Mouse (Mus musculus): ENCODE results near the gene Trim17. TPM values are rescaled to one million over a fixed set of nuclear protein-coding genes. Genes with fewer than 3 reads are reported as not detected.

The Trim17 gene
- polyA plus RNA-seq, 1 experiment from 2014 or later = 0.89 TPM

DNA sequence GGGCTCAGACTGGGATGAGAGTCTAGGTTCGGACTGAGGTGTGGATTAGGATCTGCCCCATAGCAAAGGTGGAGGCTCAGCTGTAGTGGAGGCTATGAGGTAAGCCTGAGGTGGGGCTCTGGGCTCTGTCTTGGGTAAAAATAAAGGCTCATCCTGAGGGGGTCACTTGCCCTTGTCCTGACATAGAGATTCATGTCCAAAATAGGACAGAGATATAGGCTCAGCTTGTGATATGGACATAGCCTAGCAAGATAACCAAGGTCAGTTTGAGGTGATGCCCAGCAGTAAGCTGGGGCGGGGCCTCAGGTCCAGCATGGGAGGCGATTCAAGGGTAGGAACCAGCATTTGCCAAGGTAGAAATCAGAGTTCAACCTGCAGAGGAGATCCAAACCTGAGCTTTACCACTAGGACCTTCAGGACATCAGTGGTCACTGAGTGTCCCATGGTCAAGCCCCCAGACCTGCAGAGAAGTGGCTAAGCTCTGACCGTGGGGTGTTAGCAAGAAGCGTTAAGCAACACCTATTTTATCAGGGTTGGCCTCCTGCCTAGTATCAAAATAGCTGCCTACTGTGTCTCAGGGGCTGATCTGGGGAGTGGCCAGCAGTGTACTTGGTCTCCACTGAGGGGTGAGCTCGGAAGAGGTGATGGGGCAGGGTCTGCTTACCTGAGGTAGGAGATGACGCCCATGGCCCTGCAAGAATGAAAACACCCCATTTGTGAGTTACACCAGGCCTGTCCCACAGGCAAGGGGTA, 48.0 kb downstream of the Trim17 start:
- no peak for ATAC-seq (ENCODE audit: low FRiP score)
- H3K27me3 ChIP-seq = peaks cover 7% of the 10 kb centered on the region; the same call in 1 of the 2 replicates
- H3K36me3 ChIP-seq (replicated peaks) = no peaks in the 10 kb centered on the region
- H3K4me3 ChIP-seq (replicated peaks) = no peak overlapping the region
- no peak overlapping the region for H3K27ac ChIP-seq
- WGBS = 83% methylated on average over 7 of the region's 7 CpGs
- no peaks in the 10 kb centered on the region for H3K4me1 ChIP-seq
- no peaks in the 10 kb centered on the region for H3K9me3 ChIP-seq
- no peak overlapping the region for H3K4me2 ChIP-seq
- H3K9ac ChIP-seq = no peak overlapping the region

DNA sequence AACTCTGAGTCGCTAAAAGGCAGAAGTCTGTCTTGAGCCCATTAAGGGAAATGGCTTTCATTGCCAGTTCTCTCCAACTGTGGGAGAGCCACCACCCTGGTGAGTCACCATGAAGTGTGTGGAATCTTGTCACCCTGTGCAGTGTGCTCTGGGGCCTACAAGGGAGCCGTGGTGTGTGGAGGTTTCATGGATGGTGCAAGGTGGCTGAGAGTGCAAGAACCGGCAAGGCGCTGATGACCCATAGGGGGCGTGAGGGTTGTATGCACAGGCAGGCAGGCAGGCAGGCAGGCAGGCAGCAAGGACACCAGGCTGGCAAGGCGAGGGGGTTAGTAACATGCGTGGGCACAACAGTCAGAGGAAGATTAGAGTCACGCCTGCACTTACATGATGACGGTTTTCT, 60.6 kb downstream of the Trim17 start:
- Histone ChIP-seq H3K36me3 (replicated peaks) (no peaks in the 10 kb centered on the region), H3K27ac (no peak overlapping the region), H3K9ac (no peak overlapping the region), H3K27me3 (0 out of 2 replicates have a peak, but pooled peaks cover 4% of the 10 kb centered on the region), H3K4me2 (no peak overlapping the region), H3K4me1 (no peaks in the 10 kb centered on the region), H3K9me3 (no peaks in the 10 kb centered on the region), H3K4me3 (replicated peaks) (no peak overlapping the region)
- no peak for ATAC-seq (ENCODE audit: low FRiP score)
- 40% methylated on average over 9 of the region's 9 CpGs for WGBS

Small RNA genes lying within 50 kb of the gene (microRNA-seq; reads per million reads assigned to microRNA genes)
- not detected for gene Gm44313

Other genes with a start within 250 kb of the Trim17 start
- not detected in 2 replicates for gene Olfr318, start 230.7 kb upstream of the Trim17 start, polyA plus RNA-seq (2016; fragmentation: Nextera tagmentation; extraction: Ambion mirVana)
- gene Olfr317, start 215.5 kb upstream of the Trim17 start, polyA plus RNA-seq (2016; fragmentation: Nextera tagmentation; extraction: Ambion mirVana) = 0.27 TPM in 1 of 2 replicates, not detected in the other
- not detected in 2 replicates for gene Olfr316, start 202.0 kb upstream of the Trim17 start, polyA plus RNA-seq (2016; fragmentation: Nextera tagmentation; extraction: Ambion mirVana)
- gene Olfr315, start 181.5 kb upstream of the Trim17 start, polyA plus RNA-seq (2016; fragmentation: Nextera tagmentation; extraction: Ambion mirVana) = not detected in 2 replicates
- gene Olfr314, start 171.7 kb upstream of the Trim17 start, polyA plus RNA-seq (2016; fragmentation: Nextera tagmentation; extraction: Ambion mirVana) = not detected in 2 replicates
- 2.1 and 2.3 TPM in 2 replicates for gene Fam183b, start 152.7 kb upstream of the Trim17 start, polyA plus RNA-seq (2016; fragmentation: Nextera tagmentation; extraction: Ambion mirVana)
- gene Olfr313, start 139.7 kb upstream of the Trim17 start, polyA plus RNA-seq (2016; fragmentation: Nextera tagmentation; extraction: Ambion mirVana) = not detected in 2 replicates
- gene Olfr312, start 125.4 kb upstream of the Trim17 start, polyA plus RNA-seq (2016; fragmentation: Nextera tagmentation; extraction: Ambion mirVana) = 0.05 TPM in 1 of 2 replicates, not detected in the other
- gene Olfr311, start 115.4 kb upstream of the Trim17 start, polyA plus RNA-seq (2016; fragmentation: Nextera tagmentation; extraction: Ambion mirVana) = not detected in 2 replicates
- gene Gm12258, start 107.5 kb upstream of the Trim17 start, polyA plus RNA-seq (2016; fragmentation: Nextera tagmentation; extraction: Ambion mirVana) = 15.5 and 15.9 TPM in 2 replicates
- gene 2810021J22Rik, start 87.5 kb upstream of the Trim17 start, polyA plus RNA-seq (2016; fragmentation: Nextera tagmentation; extraction: Ambion mirVana) = 10.6 and 11.1 TPM in 2 replicates
- 5.6 and 6.8 TPM in 2 replicates for gene Zfp39, start 50.5 kb upstream of the Trim17 start, polyA plus RNA-seq (2016; fragmentation: Nextera tagmentation; extraction: Ambion mirVana)
- gene Btnl10, start 36.8 kb upstream of the Trim17 start, polyA plus RNA-seq (2016; fragmentation: Nextera tagmentation; extraction: Ambion mirVana) = 0.08 TPM in 1 of 2 replicates, not detected in the other
- 403 and 431 TPM in 2 replicates for gene Rnf187, start 15.8 kb upstream of the Trim17 start, polyA plus RNA-seq (2016; fragmentation: Nextera tagmentation; extraction: Ambion mirVana)
- 185 and 187 TPM in 2 replicates for gene Hist3h2ba, start 5.8 kb upstream of the Trim17 start, polyA plus RNA-seq (2016; fragmentation: Nextera tagmentation; extraction: Ambion mirVana)
- gene Hist3h2a, start within 50 bp of the Trim17 start, polyA plus RNA-seq (2016; fragmentation: Nextera tagmentation; extraction: Ambion mirVana) = 91.9 and 92.9 TPM in 2 replicates
- gene Trim11, start 23.4 kb downstream of the Trim17 start, polyA plus RNA-seq (2016; fragmentation: Nextera tagmentation; extraction: Ambion mirVana) = 19.2 and 20.9 TPM in 2 replicates
- not detected in 2 replicates for gene Obscn, start 181.7 kb downstream of the Trim17 start, polyA plus RNA-seq (2016; fragmentation: Nextera tagmentation; extraction: Ambion mirVana)
- gene Iba57, start 209.1 kb downstream of the Trim17 start, polyA plus RNA-seq (2016; fragmentation: Nextera tagmentation; extraction: Ambion mirVana) = 5.9 and 6.6 TPM in 2 replicates
- 0.09 and 0.26 TPM in 2 replicates for gene Gjc2, start 228.5 kb downstream of the Trim17 start, polyA plus RNA-seq (2016; fragmentation: Nextera tagmentation; extraction: Ambion mirVana)
- 83.4 and 95.5 TPM in 2 replicates for gene Guk1, start 237.5 kb downstream of the Trim17 start, polyA plus RNA-seq (2016; fragmentation: Nextera tagmentation; extraction: Ambion mirVana)
- 88.9 and 93.6 TPM in 2 replicates for gene Mrpl55, start 247.8 kb downstream of the Trim17 start, polyA plus RNA-seq (2016; fragmentation: Nextera tagmentation; extraction: Ambion mirVana)